Mouse (Mus musculus) heart, adult 18-20 months (tissue): ENCODE measurements around the gene Lag3. TPM values are rescaled to one million over a fixed set of nuclear protein-coding genes. Genes with fewer than 3 reads are reported as not detected.

Source experiments
- DNase-seq, 2 experiments: peaks; one replicate each; pipeline ENCODE4 v3.0.0; 2021 to 2022; ENCODE audit warnings: mixed read lengths in 1 of 2
- long read RNA-seq, 2 experiments: library from polyadenylated mRNA; stranded (forward); transcript quantifications; one replicate each; pipeline ENCODE4 v2.0.0; 2021
- total RNA-seq, 2 experiments: library from RNA; stranded (reverse); gene quantifications; 2 replicates each; pipeline ENCODE4 v1.2.3; 2021

The Lag3 gene
- under 1 TPM; 0.23 to 0.35 TPM for total RNA-seq
- long read RNA-seq, experiment 1 = 0 reads
- long read RNA-seq, experiment 2 = 0 reads

GRCm38 (mm10) chr6:124911533-124912218 is at the start of gene Lag3:
Lag3 (minus strand) TSS chr6:124911705.
- DNase-seq = no peak

DNA sequence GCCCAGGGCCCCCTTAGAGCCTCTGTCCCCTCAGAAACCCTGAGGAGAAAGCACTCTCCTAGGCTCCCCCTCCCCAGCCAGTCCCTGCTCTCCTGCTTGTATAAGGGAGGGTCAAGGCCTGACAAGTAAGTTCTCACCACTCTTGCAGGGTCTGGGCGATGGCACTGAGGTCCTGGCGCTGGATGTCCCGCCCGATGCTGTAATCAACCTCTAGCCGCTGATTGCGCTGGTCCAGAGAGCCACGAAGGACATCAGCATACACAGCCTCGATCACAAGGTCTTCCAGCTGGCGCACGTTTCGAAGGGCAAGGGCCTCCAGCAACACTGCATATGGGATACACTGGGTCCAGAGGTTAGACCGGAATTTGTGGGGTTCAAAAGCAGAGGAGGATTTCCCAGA is 49.5 kb upstream of the Lag3 start:
- DNase-seq = no peak

- no peak for DNase-seq
Measured at GRCm38 (mm10) chr6:124959960-124960359, 48.5 kb upstream of the Lag3 start.

- DNase-seq = no peak
Measured at GRCm38 (mm10) chr6:124958127-124958526, 46.6 kb upstream of the Lag3 start.

GRCm38 (mm10) chr6:124955212-124955611 is 43.7 kb upstream of the Lag3 start:
- DNase-seq = no peak

- DNase-seq = no peak
Measured at GRCm38 (mm10) chr6:124953991-124954715, 42.6 kb upstream of the Lag3 start.

- no peak for DNase-seq
Measured at GRCm38 (mm10) chr6:124943526-124943925, 32.0 kb upstream of the Lag3 start.

DNA sequence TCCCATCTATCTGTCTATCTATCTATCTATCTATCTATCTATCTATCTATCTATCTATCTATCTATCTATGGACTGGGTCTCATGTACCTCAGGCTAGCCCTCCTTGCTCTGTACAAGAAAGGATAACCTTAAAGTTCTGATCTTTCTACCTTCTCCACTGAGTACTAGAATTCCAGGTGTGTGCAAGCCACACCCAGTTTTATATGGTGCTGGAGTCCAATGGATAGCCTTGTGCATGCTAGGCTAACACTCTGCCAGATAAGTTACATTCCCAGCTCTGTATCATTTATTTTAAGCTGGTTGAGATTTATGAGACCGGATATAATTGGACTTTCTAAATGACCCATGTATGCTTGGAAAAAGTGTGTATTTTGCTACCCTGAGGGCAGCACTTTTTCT is 30.2 kb upstream of the Lag3 start:
- no peak for DNase-seq

DNA sequence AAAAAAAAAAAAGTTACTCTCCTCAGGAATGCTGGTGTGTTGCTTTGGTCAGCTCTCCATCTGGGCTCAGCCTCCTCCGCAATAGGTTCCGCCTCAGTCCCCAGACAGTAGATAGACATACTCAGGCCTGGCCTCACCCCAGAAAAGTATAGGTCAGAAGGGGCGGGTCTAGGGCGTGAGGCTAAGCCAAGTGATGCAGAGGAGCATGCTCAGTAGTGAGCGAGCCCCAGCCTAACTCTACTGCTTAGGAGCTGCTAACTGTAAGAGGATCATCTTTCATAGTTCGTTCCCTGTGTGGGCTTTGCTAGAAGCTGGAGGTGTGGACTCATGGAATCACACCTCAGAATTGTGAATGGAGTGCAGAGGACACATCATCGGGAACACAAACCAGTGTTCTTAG is 27.0 kb upstream of the Lag3 start:
- DNase-seq = no peak

DNA sequence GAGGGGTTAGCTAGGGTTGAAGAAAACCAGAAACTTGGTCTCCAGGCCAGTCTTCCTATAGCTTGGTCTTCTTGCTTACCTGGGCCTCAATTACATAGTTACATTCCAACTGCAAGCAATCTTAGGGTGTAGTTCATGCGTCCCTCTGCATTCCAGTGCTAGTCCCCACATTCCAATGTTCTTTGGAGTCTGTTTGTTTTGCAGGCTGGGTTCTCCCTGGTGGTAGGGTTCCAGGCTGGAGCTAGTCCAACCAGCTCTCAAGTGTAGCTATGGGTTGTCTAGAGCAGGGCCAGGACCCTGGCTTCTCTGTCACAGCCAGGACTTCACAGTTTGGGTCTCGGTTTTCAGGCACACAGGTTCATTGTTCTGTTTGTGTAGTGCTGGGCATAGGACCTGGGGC is 26.0 kb upstream of the Lag3 start:
- no peak for DNase-seq

GRCm38 (mm10) chr6:124936681-124937080 is 25.2 kb upstream of the Lag3 start:
- no peak for DNase-seq

GRCm38 (mm10) chr6:124934670-124935069 is 23.2 kb upstream of the Lag3 start:
- DNase-seq = no peak

DNA sequence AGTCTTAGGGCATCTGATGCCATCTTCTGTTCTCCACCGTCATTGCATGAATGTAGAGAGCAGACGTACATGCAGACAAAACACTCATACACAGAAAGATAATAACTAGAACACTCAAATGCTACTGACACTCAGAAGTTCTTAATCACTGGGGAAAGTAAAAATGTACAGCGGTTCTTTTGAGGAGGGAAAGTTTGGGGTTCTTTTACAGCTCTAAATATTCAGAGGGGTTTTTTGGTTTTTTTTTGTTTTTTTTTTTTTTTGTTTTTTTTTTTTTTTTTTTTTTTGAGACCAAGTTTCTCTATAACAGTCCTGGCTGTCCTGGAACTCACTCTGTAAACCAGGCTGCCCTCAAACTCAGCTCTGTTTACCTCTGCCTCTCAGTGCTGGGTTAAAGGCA is 21.6 kb upstream of the Lag3 start:
- DNase-seq = no peak

DNA sequence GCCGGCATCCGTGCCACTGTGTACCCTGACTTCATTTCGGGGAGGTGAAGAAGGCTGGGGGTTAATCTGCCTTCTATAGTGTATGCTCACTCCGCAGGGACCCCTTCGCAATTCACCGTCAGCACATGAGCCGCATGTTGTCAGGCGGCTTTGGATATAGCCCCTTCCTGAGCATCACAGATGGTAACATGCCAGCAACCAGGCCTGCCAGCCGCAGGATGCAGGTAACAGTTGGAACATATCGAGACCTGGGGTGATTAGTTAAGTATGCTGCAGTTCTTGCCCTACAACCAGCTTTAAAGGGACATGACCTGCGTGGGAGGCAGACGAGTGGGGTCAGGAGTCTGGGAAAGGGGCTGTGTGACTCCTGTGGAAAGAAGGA is 20.8 kb upstream of the Lag3 start:
- DNase-seq = no peak

GRCm38 (mm10) chr6:124931525-124932313 is 20.2 kb upstream of the Lag3 start:
- DNase-seq = no peak

DNA sequence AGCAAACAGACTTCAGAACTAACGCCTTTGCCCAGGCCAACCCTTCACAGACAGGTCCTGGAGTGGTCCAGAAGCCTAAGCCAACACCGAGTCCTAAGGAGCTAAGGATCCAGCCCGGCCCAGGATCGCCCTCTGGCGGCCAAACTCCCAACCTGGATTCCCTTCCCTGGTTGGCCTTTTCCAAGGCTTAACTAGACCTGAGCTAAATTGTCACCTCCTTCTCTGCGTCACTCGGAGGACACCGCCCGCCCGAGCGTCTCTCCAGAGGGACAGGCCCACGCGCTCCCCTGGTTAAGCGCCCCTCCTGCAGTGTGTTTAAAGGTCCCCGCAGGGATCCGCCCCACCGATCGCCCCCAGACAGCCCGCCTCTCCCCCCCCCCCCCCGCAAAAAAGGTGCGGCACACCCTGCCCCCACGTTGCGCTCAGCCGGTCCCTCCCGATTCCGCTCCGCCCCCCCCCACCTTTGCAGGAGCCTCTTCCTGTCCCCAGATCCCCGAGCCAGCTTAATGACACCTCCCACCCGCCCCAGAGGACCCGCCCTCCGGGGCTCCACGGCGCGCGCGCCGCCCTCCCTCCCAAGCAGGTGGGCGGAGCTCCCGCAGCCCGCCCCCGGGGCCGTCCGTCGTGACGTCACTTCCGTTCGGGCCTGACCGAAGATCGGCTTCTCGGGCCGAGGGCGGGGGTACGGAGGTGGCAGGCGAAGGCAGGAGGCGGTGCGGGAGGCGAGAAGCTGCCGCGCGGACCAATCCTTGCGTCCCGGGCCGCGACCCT is 19.4 kb upstream of the Lag3 start, which contains the start of gene Mlf2:
Mlf2 (plus strand) TSS at position 633 of the 771 bp plus-strand sequence.
- DNase-seq = peak; percentile 99

- no peak for DNase-seq
Measured at GRCm38 (mm10) chr6:124930231-124930630, 18.7 kb upstream of the Lag3 start.

DNA sequence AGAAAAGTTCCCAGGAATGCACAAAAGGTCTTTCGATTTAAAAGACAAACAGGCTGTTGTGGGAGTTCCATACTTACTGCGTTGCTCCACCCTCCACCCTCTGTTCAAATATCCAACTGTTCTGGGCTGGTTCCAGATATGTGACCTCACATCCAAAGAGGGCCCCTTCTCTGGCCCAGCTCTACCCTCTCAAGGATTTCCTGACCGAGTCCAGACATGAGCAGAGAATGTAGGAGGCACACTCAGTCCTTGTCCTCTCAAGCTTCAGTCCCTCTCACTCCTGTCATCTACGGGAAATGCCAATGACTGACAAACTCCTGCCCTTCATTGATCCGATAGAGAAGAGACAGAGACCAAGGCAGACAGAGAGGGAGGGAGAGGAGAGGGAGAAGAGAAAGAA is 14.4 kb upstream of the Lag3 start:
- DNase-seq = peak; percentile 67 to 71

DNA sequence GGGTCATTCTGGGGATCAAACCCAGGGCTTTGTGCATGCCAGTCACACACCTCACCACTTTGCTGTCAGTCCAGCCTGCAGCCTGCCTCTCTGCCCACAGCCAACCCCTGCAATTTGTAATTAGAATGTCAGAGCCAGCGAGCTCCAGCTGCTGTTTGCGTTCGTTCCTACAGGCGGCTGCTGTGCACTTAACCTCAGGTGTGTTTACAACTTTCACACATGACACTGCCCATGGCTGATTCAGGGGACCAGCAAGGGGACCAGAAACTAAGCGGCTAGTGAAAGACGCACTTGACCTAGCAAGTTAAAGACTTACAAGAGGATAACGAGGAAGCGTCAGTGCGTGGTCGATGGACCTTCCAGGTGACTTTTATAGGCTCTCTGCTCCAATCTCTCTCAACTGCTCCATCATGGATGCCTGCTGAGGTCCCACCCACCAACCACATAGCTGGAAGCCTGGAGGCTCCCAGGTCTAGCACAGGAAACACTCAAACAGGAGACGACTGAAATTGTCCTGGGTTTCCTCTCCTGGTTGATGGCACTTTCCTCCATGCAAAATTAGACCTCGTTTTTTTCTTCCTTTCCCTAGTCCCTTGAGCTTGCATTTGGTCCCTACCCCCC is 13.8 kb upstream of the Lag3 start:
- peak in 1 of 2 experiments; percentile 25 for DNase-seq

DNA sequence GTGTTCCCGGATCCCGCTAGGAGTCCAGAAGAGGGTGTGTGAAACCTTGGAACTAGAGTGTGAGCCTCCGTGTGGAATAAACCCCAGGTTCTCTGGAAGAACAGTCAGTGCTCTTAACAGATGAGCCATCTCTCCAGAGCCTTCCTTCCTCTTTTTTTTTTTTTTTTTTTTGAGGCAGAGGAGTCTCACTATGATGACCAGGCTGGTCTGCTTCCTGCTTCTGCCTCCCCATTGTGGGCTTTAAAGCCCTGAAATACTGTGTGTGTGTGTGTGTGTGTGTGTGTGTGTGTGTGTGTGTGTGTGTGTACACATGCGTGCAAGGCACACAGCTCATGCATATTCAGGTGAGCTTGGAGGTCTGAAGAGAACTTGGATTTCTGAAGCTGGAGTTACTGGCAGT is 10.0 kb upstream of the Lag3 start:
- no peak for DNase-seq

DNA sequence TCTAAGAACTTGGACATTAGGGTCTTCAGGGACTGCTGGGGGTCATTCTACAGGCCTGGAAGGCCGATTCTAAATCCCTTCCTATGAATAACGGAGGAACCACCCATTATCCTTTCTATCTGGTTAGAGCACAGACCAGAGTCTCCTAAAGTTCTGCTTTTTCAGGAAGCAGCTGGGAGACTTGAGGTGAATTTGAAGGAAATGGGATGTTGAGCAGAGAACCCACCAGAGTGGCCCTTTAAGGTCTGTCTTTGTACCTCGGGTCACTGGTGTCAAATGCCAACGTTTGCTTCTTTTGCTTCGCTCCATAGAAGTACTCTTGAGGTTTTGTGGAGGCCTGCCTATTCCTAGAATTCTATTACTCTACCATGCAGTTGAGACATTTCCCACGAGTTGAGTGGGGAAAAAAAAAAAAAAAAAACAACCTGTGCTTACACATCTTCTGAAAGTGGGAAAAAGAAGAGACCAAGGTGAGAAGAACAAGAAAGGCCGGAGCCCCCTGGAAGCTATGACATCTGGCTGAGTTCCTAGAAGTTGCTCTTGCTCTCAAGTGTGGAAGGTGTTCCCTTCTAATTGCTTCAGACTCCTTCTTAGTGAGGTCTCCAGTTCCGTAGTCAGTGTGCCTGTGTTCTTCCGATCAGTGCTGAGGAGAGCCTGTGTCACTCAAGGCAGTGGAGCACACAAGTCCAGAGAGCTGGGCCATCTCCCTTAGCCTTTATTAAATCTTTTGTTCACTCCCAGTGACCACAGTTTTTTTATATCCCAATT is 9.0 kb upstream of the Lag3 start:
- DNase-seq = no peak
